Mouse (Mus musculus): ENCODE results near the gene Cep290. TPM values are rescaled to one million over a fixed set of nuclear protein-coding genes. Genes with fewer than 3 reads are reported as not detected.
A peak's percentile ranks its signal among the peaks of the same experiment; 100 is the strongest.
"Not testable (repeated sequence)": the region's sequence is repeated elsewhere in the genome, so short reads cannot be mapped to it uniquely, and the experiment has no call there.

Cep290 gene
- total RNA-seq (2022): 10 to 100 TPM in 2 of 4 experiments, 1 to 10 TPM in 2; 8.7 to 17.8 (median 11.3) TPM

GRCm38 (mm10) chr10:100487097-100487978, at the start of gene Cep290, which contains the start of gene Tmtc3:
Gene Cep290 (plus strand): TSS chr10:100487558.
Gene Tmtc3 (minus strand): TSS chr10:100487350.
- peak; percentile 96 for DNase-seq

DNA sequence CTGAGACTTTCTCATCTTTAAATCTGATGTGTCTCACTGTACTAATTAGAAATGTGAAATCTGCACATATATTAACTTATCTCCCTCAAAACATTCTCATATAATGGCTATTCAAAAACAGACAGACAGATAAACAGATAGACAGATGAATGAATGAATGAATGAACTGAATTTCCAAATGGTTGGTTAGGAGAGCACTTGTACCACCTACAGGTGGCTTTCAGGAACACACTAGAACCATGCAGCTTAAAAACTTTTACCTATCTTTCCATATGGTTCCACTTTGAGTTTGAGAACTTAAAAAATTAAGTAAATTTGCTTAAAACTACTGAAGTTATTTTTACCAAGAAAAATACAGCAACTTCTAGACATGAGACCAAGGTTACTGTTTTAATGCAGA, 38.0 kb upstream of the Cep290 start:
- no peak for DNase-seq

- DNase-seq: no peak
These were observed 26.8 kb upstream of the Cep290 start for GRCm38 (mm10) chr10:100460515-100460914.

DNA sequence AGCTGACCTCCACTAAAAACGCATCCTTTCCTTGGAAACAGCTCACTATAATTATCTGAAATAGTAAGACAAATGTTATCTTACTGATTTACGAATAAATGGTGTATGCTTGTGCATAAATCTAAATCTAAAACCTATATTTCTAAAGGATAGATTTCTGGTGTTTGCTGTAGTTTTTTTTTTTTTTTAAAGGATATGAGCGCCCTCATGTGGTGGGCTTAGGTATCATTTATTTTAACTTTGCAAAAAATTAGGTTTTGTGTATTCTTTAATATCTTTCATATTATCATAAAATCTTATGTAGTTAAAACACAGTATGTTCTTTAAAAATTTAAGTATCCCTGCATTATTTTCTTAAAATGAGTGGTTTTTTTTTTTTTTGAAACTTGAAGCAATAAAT, 12.3 kb upstream of the Cep290 start:
- no peak for DNase-seq

GRCm38 (mm10) chr10:100479538-100479937, 7.8 kb upstream of the Cep290 start:
- DNase-seq: no peak

DNA sequence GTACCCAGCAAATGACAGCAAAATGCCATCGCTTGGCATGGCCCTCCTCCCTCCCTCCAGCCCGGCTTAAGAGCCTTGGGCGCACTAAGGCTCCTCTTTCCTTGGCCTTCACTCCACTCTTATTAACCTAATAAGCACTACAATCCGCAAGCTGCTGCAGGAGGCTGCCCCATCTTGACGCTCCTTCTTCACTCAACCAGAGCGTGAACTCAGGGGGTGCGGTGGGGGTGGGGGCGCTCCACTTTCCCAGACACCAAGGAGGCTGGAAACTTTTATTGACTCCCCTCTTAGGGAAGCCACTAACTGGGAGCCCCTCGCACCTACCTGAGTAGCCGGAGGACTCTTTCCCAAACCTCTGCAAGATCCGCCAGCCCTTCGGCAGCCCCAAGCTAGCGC, 659 bp upstream of the Cep290 start:
- peak; percentile 5 for DNase-seq

GRCm38 (mm10) chr10:100491916-100492315, 4.6 kb downstream of the Cep290 start:
- DNase-seq: peak; percentile 18

- DNase-seq: no peak
These were observed 11.0 kb downstream of the Cep290 start for GRCm38 (mm10) chr10:100498309-100498708.

GRCm38 (mm10) chr10:100508170-100508569, 20.8 kb downstream of the Cep290 start:
- no peak for DNase-seq

GRCm38 (mm10) chr10:100521617-100522016, 34.3 kb downstream of the Cep290 start:
- no peak for DNase-seq

DNA sequence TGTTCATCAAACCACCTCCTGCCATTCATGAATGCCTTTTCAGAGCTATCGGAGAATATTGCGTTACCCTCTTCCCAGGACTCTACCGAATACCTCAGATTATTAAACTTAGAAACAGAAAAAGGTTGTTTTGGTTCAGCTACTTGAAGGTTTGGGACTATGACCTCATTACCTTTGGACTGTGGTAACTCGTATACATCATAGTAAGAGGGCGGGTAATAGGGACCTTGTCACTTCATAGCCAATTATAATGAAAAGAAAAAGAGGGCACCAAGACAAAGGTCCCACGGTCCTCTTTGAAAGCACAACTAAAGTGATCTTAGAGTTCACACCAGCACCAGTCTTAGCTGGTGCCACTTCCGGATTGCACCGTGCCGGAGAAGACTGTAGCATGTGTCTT, 35.0 kb downstream of the Cep290 start:
- DNase-seq: no peak

- no peak for DNase-seq
These were observed 37.4 kb downstream of the Cep290 start for GRCm38 (mm10) chr10:100524499-100525390.

GRCm38 (mm10) chr10:100556566-100557175, 69.3 kb downstream of the Cep290 start:
- DNase-seq: no peak

GRCm38 (mm10) chr10:100560194-100560883, 73.0 kb downstream of the Cep290 start:
- DNase-seq: not testable (repeated sequence)

- DNase-seq: no peak
These were observed 76.8 kb downstream of the Cep290 start for GRCm38 (mm10) chr10:100564112-100564511.

- DNase-seq: no peak
These were observed 84.3 kb downstream of the Cep290 start for GRCm38 (mm10) chr10:100571707-100572106.

- DNase-seq: no peak
These were observed 87.3 kb downstream of the Cep290 start for GRCm38 (mm10) chr10:100574505-100575149.

- DNase-seq: no peak
These were observed 87.9 kb downstream of the Cep290 start for GRCm38 (mm10) chr10:100575294-100575693.

GRCm38 (mm10) chr10:100584178-100584577, 96.8 kb downstream of the Cep290 start:
- no peak for DNase-seq

GRCm38 (mm10) chr10:100588524-100588923, 101.2 kb downstream of the Cep290 start:
- no peak for DNase-seq

DNA sequence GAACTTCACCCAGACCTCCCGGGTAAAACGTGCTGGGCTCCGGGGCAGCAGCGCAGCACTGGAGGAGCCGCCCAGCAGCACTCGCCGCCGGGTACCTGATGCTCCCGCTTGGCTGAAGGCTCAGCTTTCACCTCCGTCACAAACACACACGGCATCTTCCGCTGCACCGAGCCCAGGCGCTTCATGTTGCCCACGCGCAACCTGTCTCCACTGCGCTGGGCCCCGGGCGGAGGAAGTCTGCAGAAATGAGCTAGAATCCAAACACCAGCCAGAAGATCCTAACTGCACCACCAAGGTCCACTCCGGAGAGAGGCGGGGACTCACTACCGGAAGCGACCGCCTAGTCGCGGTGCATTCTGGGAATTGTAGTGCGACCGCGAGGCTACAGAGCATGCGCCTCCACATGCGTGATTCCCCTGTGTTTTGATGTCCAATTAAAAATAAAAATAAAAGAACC, 101.6 kb downstream of the Cep290 start:
- peak; percentile 83 for DNase-seq

Measured in adrenal gland, adult 8-10 months (tissue).